Mouse (Mus musculus) limb, embryonic 14.5 days (tissue): Measurements from ENCODE around the gene Cphx3. TPM values are rescaled to one million over a fixed set of nuclear protein-coding genes. Genes with fewer than 3 reads are reported as not detected.
A peak's percentile ranks its signal among the peaks of the same experiment; 100 is the strongest.
"Not testable (repeated sequence)": the region's sequence is repeated elsewhere in the genome, so short reads cannot be mapped to it uniquely, and the experiment has no call there.

Experiments
- ATAC-seq: fragments of 200-750 bp; cut with Nextera tagmentation; 2 replicates; pipeline ENCODE4 v1.8.0; 2017; ENCODE audit warnings: low read depth, moderate number of reproducible peaks, moderate TSS enrichment; ENCODE audit not compliant: low FRiP score
- DNase-seq: peaks from one replicate; pipeline ENCODE4 v3.0.0-alpha.2; 2015; ENCODE audit warnings: low spot score
- H3K27ac ChIP-seq: fragments of 300-500 bp; sonication (generic); replicated peaks from 2 replicates; pipeline ENCODE4 v1.5.1; 2014; ENCODE audit warnings: low read depth, mild to moderate bottlenecking, low read length, moderate library complexity, mixed read lengths
- H3K27me3 ChIP-seq: fragments of 300-500 bp; sonication (generic); 2 replicates; pipeline ENCODE4 v1.6.1; 2014; ENCODE audit warnings: low read length, mixed read lengths; ENCODE audit not compliant: control insufficient read depth, insufficient read depth
- H3K36me3 ChIP-seq: fragments of 300-500 bp; sonication (generic); 2 replicates; pipeline ENCODE4 v1.6.1; 2014; ENCODE audit warnings: mild to moderate bottlenecking, low read length, moderate library complexity, mixed read lengths; ENCODE audit not compliant: control insufficient read depth, insufficient read depth
- H3K4me1 ChIP-seq: fragments of 300-500 bp; sonication (generic); 2 replicates; pipeline ENCODE4 v1.6.1; 2014; ENCODE audit warnings: antibody characterized with exemption, low read length, mixed read lengths; ENCODE audit not compliant: control insufficient read depth, insufficient read depth
- H3K4me2 ChIP-seq: fragments of 300-500 bp; sonication (generic); replicated peaks from 2 replicates; pipeline ENCODE4 v1.6.1; 2014; ENCODE audit warnings: low read depth, mild to moderate bottlenecking, low read length, moderate library complexity; ENCODE audit not compliant: severe bottlenecking
- H3K4me3 ChIP-seq: fragments of 300-500 bp; sonication (generic); replicated peaks from 2 replicates; pipeline ENCODE4 v1.5.1; 2014; ENCODE audit warnings: low read length
- H3K9ac ChIP-seq: fragments of 300-500 bp; sonication (generic); 2 replicates; pipeline ENCODE4 v1.6.1; 2014; ENCODE audit warnings: mild to moderate bottlenecking, low read depth, low read length, moderate library complexity; ENCODE audit not compliant: severe bottlenecking
- H3K9me3 ChIP-seq: fragments of 300-500 bp; sonication (generic); 2 replicates; pipeline ENCODE4 v1.6.1; 2016; ENCODE audit warnings: low read length; ENCODE audit not compliant: control insufficient read depth
- WGBS: fragments of 180-500 bp; shearing (Covaris S2); extraction: QIAGEN DNeasy Blood & Tissue Kit; methylation state at CpG from one replicate; pipeline ENCODE4 v1.1.7; 2014; 5-methylcytosine and 5-hydroxymethylcytosine counted together
- polyA plus RNA-seq, 2 experiments: library from polyadenylated mRNA; depleted of rRNA in 1 of 2; stranded (reverse) in 1 of 2; unstranded in 1 of 2; fragments of >200 nt; fragmentation: Nextera tagmentation in 1 of 2; extraction: Ambion mirVana in 1 of 2; gene quantifications; 2 replicates each; pipeline versions ENCODE4 v1.2.1 to v1.2.3; 2012 to 2014

Cphx3 gene
- polyA plus RNA-seq, 2 experiments, result not detected

- DNase-seq, H3K27me3 ChIP-seq, H3K9me3 ChIP-seq, H3K4me3 ChIP-seq, H3K4me2 ChIP-seq, H3K27ac ChIP-seq, H3K4me1 ChIP-seq, H3K9ac ChIP-seq, H3K36me3 ChIP-seq: not testable (repeated sequence)
- WGBS, result no CpG with 5 or more reads among the region's 7 CpGs
- peak; percentile 42; the same call in 1 of the 2 replicates for ATAC-seq
Observed at GRCm38 (mm10) chr14:26119095-26119494, 37.0 kb downstream of the Cphx3 start.

GRCm38 (mm10) chr14:26147095-26147494 is 65.0 kb downstream of the Cphx3 start:
- not testable (repeated sequence) for H3K4me2 ChIP-seq, H3K36me3 ChIP-seq, H3K27me3 ChIP-seq, H3K9ac ChIP-seq, H3K4me1 ChIP-seq, H3K27ac ChIP-seq, ATAC-seq, DNase-seq, H3K4me3 ChIP-seq, H3K9me3 ChIP-seq
- WGBS, result no CpG with 5 or more reads among the region's 2 CpGs

- not testable (repeated sequence) for DNase-seq, H3K4me3 ChIP-seq, H3K27ac ChIP-seq, H3K9me3 ChIP-seq, H3K36me3 ChIP-seq, H3K9ac ChIP-seq, H3K27me3 ChIP-seq, H3K4me1 ChIP-seq, ATAC-seq, H3K4me2 ChIP-seq
- no CpG with 5 or more reads among the region's 7 CpGs for WGBS
Observed at GRCm38 (mm10) chr14:26156032-26156431, 73.9 kb downstream of the Cphx3 start.

GRCm38 (mm10) chr14:26161156-26161555 is 79.1 kb downstream of the Cphx3 start:
- not testable (repeated sequence) for H3K4me3 ChIP-seq, H3K36me3 ChIP-seq, H3K27ac ChIP-seq, H3K4me1 ChIP-seq, H3K4me2 ChIP-seq, H3K9me3 ChIP-seq, H3K9ac ChIP-seq, ATAC-seq, H3K27me3 ChIP-seq, DNase-seq
- WGBS, result no CpG with 5 or more reads among the region's 9 CpGs

GRCm38 (mm10) chr14:26162423-26162822 is 80.3 kb downstream of the Cphx3 start:
- H3K9ac ChIP-seq, H3K9me3 ChIP-seq, H3K4me2 ChIP-seq, ATAC-seq, H3K27me3 ChIP-seq, H3K27ac ChIP-seq, H3K4me3 ChIP-seq, H3K4me1 ChIP-seq, DNase-seq, H3K36me3 ChIP-seq: not testable (repeated sequence)
- WGBS, result no CpG with 5 or more reads among the region's 5 CpGs

- ATAC-seq, H3K4me2 ChIP-seq, H3K9me3 ChIP-seq, H3K27me3 ChIP-seq, DNase-seq, H3K4me3 ChIP-seq, H3K27ac ChIP-seq, H3K9ac ChIP-seq, H3K36me3 ChIP-seq, H3K4me1 ChIP-seq: not testable (repeated sequence)
- no CpG with 5 or more reads among the region's 12 CpGs for WGBS
Observed at GRCm38 (mm10) chr14:26165266-26165665, 83.2 kb downstream of the Cphx3 start.

- not testable (repeated sequence) for DNase-seq, H3K9me3 ChIP-seq, H3K27ac ChIP-seq, H3K4me3 ChIP-seq, H3K36me3 ChIP-seq, H3K27me3 ChIP-seq, H3K9ac ChIP-seq, H3K4me2 ChIP-seq, H3K4me1 ChIP-seq
- WGBS, result no CpG with 5 or more reads among the region's 3 CpGs
- ATAC-seq, result peak; percentile 77
Observed at GRCm38 (mm10) chr14:26173955-26174354, 91.9 kb downstream of the Cphx3 start.

GRCm38 (mm10) chr14:26175028-26175427 is 92.9 kb downstream of the Cphx3 start:
- not testable (repeated sequence) for DNase-seq, H3K27me3 ChIP-seq, H3K27ac ChIP-seq, H3K4me3 ChIP-seq, H3K4me2 ChIP-seq, H3K4me1 ChIP-seq, H3K9ac ChIP-seq, H3K9me3 ChIP-seq, H3K36me3 ChIP-seq
- WGBS, result no CpG with 5 or more reads among the region's 6 CpGs
- peak; percentile 26; the same call in 1 of the 2 replicates for ATAC-seq

- no CpG with 5 or more reads among the region's 10 CpGs for WGBS
- not testable (repeated sequence) for DNase-seq, H3K36me3 ChIP-seq, H3K4me1 ChIP-seq, H3K27ac ChIP-seq, H3K27me3 ChIP-seq, H3K9ac ChIP-seq, H3K4me3 ChIP-seq, ATAC-seq, H3K9me3 ChIP-seq, H3K4me2 ChIP-seq
Observed at GRCm38 (mm10) chr14:26181660-26182059, 99.6 kb downstream of the Cphx3 start.
